Comparison of ENCODE assay signal across 8 mouse cellular contexts in genomic region chr15:89088607-89089247, GRCm38 (mm10). TPM values are rescaled to one million over a fixed set of nuclear protein-coding genes. Genes with fewer than 3 reads are reported as not detected.
A peak's percentile ranks its signal among the peaks of the same experiment; 100 is the strongest.
DNase-seq lines count a peak whose midpoint lies in the region; ATAC-seq and TF ChIP-seq lines count a peak whose summit lies in the region.

Gene Selenoo, plus strand, starts transcription at chr15:89089084.

- peaks cover 50% of the 10 kb centered on the region for H3K36me3 ChIP-seq in hindbrain, embryonic 15.5 days

- H3K27ac ChIP-seq in hindbrain, embryonic 15.5 days (replicated peaks): peak within 1 kb of the TSS; percentile 83

- H3K9me3 ChIP-seq in hindbrain, embryonic 15.5 days: no peaks in the 10 kb centered on the region

- CTCF ChIA-PET in Patski (lab: Charles Lee): interaction anchor here (1.0 kb wide), 1 partner anchor 15 kb away, joined by 3 read pairs; no protein-coding TSS in a partner anchor

- peak; percentile 90 for ATAC-seq in Patski
- ATAC-seq in hindbrain, embryonic 15.5 days (ENCODE audit: low FRiP score, low read depth): peak; percentile 95

- DNase-seq in Patski (ENCODE audit: low read depth, low spot score): peak; percentile 57
- DNase-seq in cerebellum, postnatal 25 days: peak; percentile 92 to 95
- peak; percentile 90 for DNase-seq in frontal cortex, postnatal 36 days (ENCODE audit: low spot score in 2 of 2)
- DNase-seq in left cerebral cortex, adult 11 months (ENCODE audit: low spot score): peak; percentile 78
- DNase-seq in lung, postnatal 4 days: peak; percentile 93
- peak; percentile 81 for DNase-seq in retina, postnatal 7 days (ENCODE audit: low read depth, low spot score)
- peak; percentile 86 for DNase-seq in urinary bladder, adult 2 months (ENCODE audit: low spot score)

- H3K4me3 ChIP-seq in hindbrain, embryonic 15.5 days: peak within 1 kb of the TSS; percentile 85

- POLR2A ChIA-PET in Patski (lab: Charles Lee): interaction anchor here (1.3 to 2.4 kb wide), 2 partner anchors 9 to 13 kb away, joined by 4 to 13 read pairs; no protein-coding TSS in a partner anchor

- H3K4me2 ChIP-seq in hindbrain, embryonic 15.5 days: peak within 1 kb of the TSS; percentile 93

- H3K4me1 ChIP-seq in hindbrain, embryonic 15.5 days (replicated peaks): peaks cover 24% of the 10 kb centered on the region

- no peak for TF ChIP-seq CTCF in Patski (IDR thresholded peaks at IDR 0.05)

- H3K27me3 ChIP-seq in Patski: no peaks in the 10 kb centered on the region
- no peaks in the 10 kb centered on the region for H3K27me3 ChIP-seq in hindbrain, embryonic 15.5 days

- in situ Hi-C loops in Patski (cut with MboI; ENCODE audit: low pct_unique_long_range_greater_than_20kb): no loop called here

- H3K9ac ChIP-seq in hindbrain, embryonic 15.5 days: peak within 1 kb of the TSS; percentile 94

- WGBS in hindbrain, embryonic 15.5 days: 2% methylated on average over 30 of the region's 38 CpGs

RNA-seq across cellular contexts. Expression of gene Selenoo, which starts in this region (rescaled TPM):
- polyA plus RNA-seq in Patski (2021): 31.1 TPM
- 20.1 and 21.3 TPM in 2 replicates for polyA plus RNA-seq in hindbrain, embryonic 15.5 days (2015; fragmentation: Nextera tagmentation; extraction: Ambion mirVana)
- 25.0 and 27.2 TPM in 2 replicates for polyA plus RNA-seq in urinary bladder, adult 2 months (2012; rRNA removed)

Comparison
In these comparisons a context has a peak if more than half of its experiments do, and no peak if none do; other contexts are left out.
1. Peak in every context shown above with its lines: DNase-seq, ATAC-seq, H3K4me3 ChIP-seq and H3K27ac ChIP-seq.